Mouse (Mus musculus): ENCODE results near the gene Slc39a8. TPM values are rescaled to one million over a fixed set of nuclear protein-coding genes. Genes with fewer than 3 reads are reported as not detected.

Gene Slc39a8
- 3.5 TPM for total RNA-seq (2023)

DNA sequence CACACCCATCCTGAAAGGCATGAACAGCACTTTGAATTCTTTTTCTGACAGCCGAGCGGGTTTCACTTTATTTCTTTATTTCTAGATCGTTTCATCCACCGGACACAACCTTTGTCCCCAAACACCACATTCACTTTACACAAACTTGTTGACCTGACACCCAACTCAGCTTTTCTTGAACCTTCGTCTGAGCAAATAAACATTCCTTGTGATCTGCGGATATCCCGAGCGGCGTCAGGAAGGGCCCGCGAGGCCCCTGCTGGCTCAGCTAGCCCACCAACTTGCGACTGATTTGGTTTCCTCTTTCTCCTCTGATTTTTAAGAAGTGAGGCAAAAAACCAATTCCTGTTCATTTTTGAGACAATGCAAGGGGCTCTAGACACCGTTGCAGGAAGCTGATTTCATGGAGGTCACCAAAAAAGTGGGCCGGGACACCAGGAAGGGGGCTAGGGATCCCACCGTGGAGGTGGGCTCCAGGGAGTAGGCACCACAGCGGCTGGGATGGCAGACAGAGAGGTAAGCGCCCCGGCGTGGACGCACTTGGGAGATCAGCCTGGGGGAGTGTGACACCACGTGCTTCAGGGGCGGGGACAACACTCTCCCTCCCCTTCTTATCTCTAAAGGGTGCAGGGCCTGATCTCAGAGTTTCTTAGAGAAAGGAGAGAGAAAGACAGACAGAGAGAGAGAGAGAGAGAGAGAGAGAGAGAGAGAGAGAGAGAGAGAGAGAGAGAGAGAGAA is at the start of gene Slc39a8:
Slc39a8 (plus strand) TSS at position 264 of the 738 bp plus-strand sequence.

Other genes starting within 250 kb of the Slc39a8 start
- gene Nfkb1, start 133.7 kb upstream of the Slc39a8 start, total RNA-seq (2023), result 167 TPM